Mouse (Mus musculus) embryo, embryonic 11 days (tissue): ENCODE measurements at regions not wholly inside any gene's neighbourhood (a gene's known extent, or its start where the extent isn't known, plus 50 kb on each side); places are given as distances from the start of the nearest gene placed in this dataset.
"Not testable (repeated sequence)": the region's sequence is repeated elsewhere in the genome, so short reads cannot be mapped to it uniquely, and the experiment has no call there.

Source experiments
- DNase-seq: peaks from one replicate; pipeline ENCODE4 v3.0.0-alpha.2; 2015

DNA sequence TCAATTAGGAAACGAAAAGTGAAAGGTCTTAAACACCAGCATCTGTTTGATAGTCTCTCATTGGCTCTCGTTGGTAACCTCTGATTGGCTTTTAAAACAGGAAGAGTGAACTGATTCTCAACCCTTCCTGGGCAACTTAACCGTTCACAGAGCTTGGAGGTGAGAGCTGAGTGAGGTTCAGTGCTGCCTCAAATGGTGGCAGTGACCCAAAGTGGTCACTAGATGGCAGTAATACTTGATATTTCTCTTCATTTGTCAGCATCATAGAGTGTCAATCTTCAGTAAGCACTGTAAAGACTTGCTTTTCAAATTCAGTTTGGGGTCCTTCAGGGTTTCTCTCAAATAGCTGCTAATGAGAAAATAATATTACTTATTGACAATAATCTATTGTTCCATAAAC, 321.8 kb upstream of the Gdi2 start:
- peak; percentile 11 for DNase-seq

- not testable (repeated sequence) for DNase-seq
Measured at GRCm38 (mm10) chr13:3221005-3221621, 316.8 kb upstream of the Gdi2 start.

DNA sequence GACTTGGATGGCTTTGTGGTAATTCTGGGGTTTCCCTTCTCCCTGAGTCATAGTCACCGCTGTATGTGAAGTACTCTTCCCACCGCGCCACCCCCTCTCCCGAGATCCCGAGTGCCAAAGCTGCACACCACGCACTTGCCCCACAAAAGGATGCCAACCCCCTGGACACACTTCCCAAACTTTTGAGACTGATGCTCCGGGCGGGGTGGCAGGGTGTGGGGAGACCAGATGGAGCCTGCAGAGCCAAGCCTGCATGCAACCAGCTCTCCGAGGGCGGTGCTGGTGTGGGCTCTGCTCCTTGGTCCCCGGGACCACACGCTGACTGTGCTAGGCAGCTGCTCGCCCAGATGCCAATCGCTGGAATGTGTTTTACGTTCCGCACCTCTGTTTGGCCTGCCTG, 316.2 kb upstream of the Gdi2 start:
- peak; percentile 1 for DNase-seq

GRCm38 (mm10) chr13:3258379-3258778, 279.5 kb upstream of the Gdi2 start:
- no peak for DNase-seq

GRCm38 (mm10) chr13:3276130-3276529, 261.7 kb upstream of the Gdi2 start:
- not testable (repeated sequence) for DNase-seq
